Mouse (Mus musculus) kidney, embryonic 16.5 days (tissue): ENCODE data around the gene Fbxl13. TPM values are rescaled to one million over a fixed set of nuclear protein-coding genes. Genes with fewer than 3 reads are reported as not detected.

ENCODE experiments used
- ATAC-seq: fragments of 200-750 bp; cut with Nextera tagmentation; 2 replicates; pipeline ENCODE4 v1.8.0; 2017; ENCODE audit warnings: moderate TSS enrichment; ENCODE audit not compliant: low FRiP score, low TSS enrichment
- H3K27ac ChIP-seq: fragments of 300-500 bp; sonication (generic); 2 replicates; pipeline ENCODE4 v1.5.1; 2014; ENCODE audit warnings: low read length
- H3K27me3 ChIP-seq: fragments of 300-500 bp; sonication (generic); 2 replicates; pipeline ENCODE4 v1.6.1; 2014; ENCODE audit warnings: low read length, control low read depth, mixed read lengths; ENCODE audit not compliant: insufficient read depth
- H3K36me3 ChIP-seq: fragments of 300-500 bp; sonication (generic); 2 replicates; pipeline ENCODE4 v1.6.1; 2014; ENCODE audit warnings: low read length, control low read depth, mixed read lengths; ENCODE audit not compliant: insufficient read depth
- H3K4me1 ChIP-seq: fragments of 300-500 bp; sonication (generic); 2 replicates; pipeline ENCODE4 v1.6.1; 2014; ENCODE audit warnings: low read length, control low read depth, mixed read lengths; ENCODE audit not compliant: insufficient read depth
- H3K4me2 ChIP-seq: fragments of 300-500 bp; sonication (generic); replicated peaks from 2 replicates; pipeline ENCODE4 v1.6.1; 2014; ENCODE audit warnings: low read depth, low read length
- H3K4me3 ChIP-seq: fragments of 300-500 bp; sonication (generic); 2 replicates; pipeline ENCODE4 v1.5.1; 2014; ENCODE audit warnings: mild to moderate bottlenecking, low read length
- H3K9ac ChIP-seq: fragments of 300-500 bp; sonication (generic); replicated peaks from 2 replicates; pipeline ENCODE4 v1.6.1; 2014; ENCODE audit warnings: low read length
- H3K9me3 ChIP-seq: fragments of 300-500 bp; sonication (generic); 2 replicates; pipeline ENCODE4 v1.6.1; 2016; ENCODE audit warnings: low read length, control low read depth
- WGBS: fragments of 180-500 bp; shearing (Covaris S2); extraction: QIAGEN DNeasy Blood & Tissue Kit; methylation state at CpG from one replicate; pipeline ENCODE4 v1.1.7; 2014; 5-methylcytosine and 5-hydroxymethylcytosine counted together
- polyA plus RNA-seq: library from polyadenylated mRNA; unstranded; fragments of >200 nt; fragmentation: Nextera tagmentation; extraction: Ambion mirVana; gene quantifications from 2 replicates; pipeline ENCODE4 v1.2.1, GENCODE M21; 2015

Gene Fbxl13
- 0.24 and 0.30 TPM in 2 replicates for polyA plus RNA-seq

DNA sequence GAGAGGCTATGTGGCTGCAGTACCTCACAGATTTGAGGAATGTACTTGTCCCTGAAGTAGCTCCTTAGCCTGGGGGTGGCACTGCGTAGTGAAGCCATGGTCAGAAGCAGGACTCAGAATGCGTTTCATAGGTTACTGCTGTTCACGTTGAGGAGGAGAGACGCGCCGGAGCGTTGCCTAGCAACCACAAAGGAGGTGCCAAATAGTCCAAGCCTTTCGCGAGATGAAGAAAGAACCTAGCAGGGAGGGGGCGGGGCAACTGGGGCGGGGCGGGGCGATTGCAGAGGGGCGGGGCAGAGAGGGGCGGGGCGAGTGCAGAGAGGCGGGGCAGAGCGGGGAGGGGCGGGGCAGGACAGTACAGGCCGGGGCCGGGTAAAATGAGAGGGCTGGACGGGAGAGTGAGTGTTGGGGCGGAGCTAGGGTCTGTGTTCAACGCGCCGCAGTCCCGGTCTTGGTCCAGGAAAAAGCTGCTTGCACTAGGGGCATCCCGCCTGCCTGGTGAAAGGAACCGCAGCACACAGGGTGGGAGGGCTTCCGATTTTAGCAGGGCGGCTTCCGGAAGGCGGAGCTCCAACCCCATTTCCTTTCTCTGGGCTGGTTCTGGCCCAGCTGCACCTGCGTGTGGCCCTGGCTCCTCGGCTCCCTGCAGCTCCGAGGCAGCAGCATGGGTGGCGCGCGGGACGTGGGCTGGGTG lies at the start of gene Fbxl13, which contains the start of gene Armc10:
Gene Fbxl13, minus strand, starts transcription at position 196 of the 694 bp plus-strand sequence.
Gene Armc10, plus strand, starts transcription at position 375 of the 694 bp plus-strand sequence.
- ATAC-seq = peak; percentile 99
- Histone ChIP-seq H3K27me3 (peaks cover 7% of the 10 kb centered on the region; the same call in 1 of the 2 replicates), H3K27ac (peak within 1 kb of the TSS; percentile 89), H3K9me3 (no peaks in the 10 kb centered on the region), H3K9ac (peak within 1 kb of the TSS; percentile 89), H3K4me2 (peak within 1 kb of the TSS; percentile 61), H3K4me3 (peak within 1 kb of the TSS; percentile 81), H3K36me3 (peaks cover 18% of the 10 kb centered on the region), H3K4me1 (peaks cover 16% of the 10 kb centered on the region)
- under 1% methylated on average over 29 of the region's 40 CpGs for WGBS

GRCm38 (mm10) chr5:21694854-21695490 lies 49.5 kb upstream of the Fbxl13 start:
- H3K4me1 ChIP-seq = peaks cover 12% of the 10 kb centered on the region; the same call in 1 of the 2 replicates
- H3K27ac ChIP-seq = no peak overlapping the region
- 89% methylated on average over 3 of the region's 3 CpGs for WGBS
- no peak for ATAC-seq
- H3K4me2 ChIP-seq = no peak overlapping the region
- no peak overlapping the region for H3K9ac ChIP-seq
- no peaks in the 10 kb centered on the region for H3K9me3 ChIP-seq
- no peaks in the 10 kb centered on the region for H3K36me3 ChIP-seq
- H3K4me3 ChIP-seq = no peak overlapping the region
- H3K27me3 ChIP-seq = no peaks in the 10 kb centered on the region

GRCm38 (mm10) chr5:21693372-21693870 lies 48.0 kb upstream of the Fbxl13 start:
- peak; percentile 51; the same call in 1 of the 2 replicates for ATAC-seq
- Histone ChIP-seq H3K4me2 (no peak overlapping the region), H3K27ac (no peak overlapping the region), H3K9me3 (0 out of 2 replicates have a peak, but pooled peaks cover 2% of the 10 kb centered on the region), H3K9ac (no peak overlapping the region), H3K36me3 (no peaks in the 10 kb centered on the region; the same call in 1 of the 2 replicates), H3K27me3 (no peaks in the 10 kb centered on the region), H3K4me3 (no peak overlapping the region), H3K4me1 (peaks cover 12% of the 10 kb centered on the region; the same call in 1 of the 2 replicates)
- WGBS = 43% methylated on average over 3 of the region's 3 CpGs

DNA sequence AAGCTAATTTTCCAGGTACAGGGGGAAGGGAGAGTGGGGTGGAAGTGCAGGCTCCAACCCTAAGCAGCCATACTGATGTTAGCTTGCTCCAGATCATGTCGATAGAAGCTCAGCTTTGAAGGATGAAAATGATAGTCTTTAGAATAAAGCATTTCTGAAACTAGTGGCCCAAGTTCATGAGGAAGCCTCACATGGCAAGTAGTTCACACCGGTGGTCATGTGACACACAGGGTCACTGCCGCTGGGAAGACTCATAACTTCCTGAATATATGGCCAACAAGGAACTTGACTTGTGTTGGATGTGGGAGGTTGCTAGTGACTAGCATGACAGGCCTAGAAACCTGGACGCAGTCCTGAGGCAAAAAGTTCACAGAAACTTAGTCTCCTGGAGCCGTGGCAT lies 46.8 kb upstream of the Fbxl13 start:
- WGBS = 84% methylated on average over 5 of the region's 5 CpGs
- Histone ChIP-seq H3K4me2 (no peak overlapping the region), H3K27me3 (no peaks in the 10 kb centered on the region), H3K36me3 (no peaks in the 10 kb centered on the region; the same call in 1 of the 2 replicates), H3K9me3 (0 out of 2 replicates have a peak, but pooled peaks cover 2% of the 10 kb centered on the region), H3K4me3 (no peak overlapping the region), H3K9ac (no peak overlapping the region), H3K27ac (no peak overlapping the region), H3K4me1 (peaks cover 12% of the 10 kb centered on the region; the same call in 1 of the 2 replicates)
- ATAC-seq = no peak

DNA sequence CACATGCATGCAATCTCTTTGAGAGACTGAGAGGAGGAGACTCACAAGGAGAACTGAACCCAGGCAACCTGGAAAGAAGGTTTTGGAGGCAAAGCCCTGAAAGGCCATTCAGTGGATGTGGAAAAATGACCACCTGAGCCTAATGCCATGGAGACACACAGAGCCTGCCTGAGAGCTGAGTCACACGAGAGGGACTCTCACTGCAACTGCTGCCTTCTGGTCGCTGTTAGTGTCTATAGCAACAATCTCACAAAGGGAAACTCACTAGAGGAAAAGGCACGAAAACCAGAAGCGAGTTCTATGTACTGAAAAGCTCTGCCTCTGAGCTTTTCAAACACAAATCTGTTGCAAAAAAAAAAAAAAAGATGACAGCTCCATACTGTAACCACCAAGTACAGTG lies 41.6 kb upstream of the Fbxl13 start:
- no peak overlapping the region for H3K4me2 ChIP-seq
- peaks cover 16% of the 10 kb centered on the region; the same call in 1 of the 2 replicates for H3K9me3 ChIP-seq
- WGBS = 78% methylated on average over 4 of the region's 4 CpGs
- H3K9ac ChIP-seq = no peak overlapping the region
- no peak overlapping the region for H3K4me3 ChIP-seq
- H3K36me3 ChIP-seq = peaks cover 5% of the 10 kb centered on the region
- ATAC-seq = no peak
- no peaks in the 10 kb centered on the region for H3K27me3 ChIP-seq
- no peaks in the 10 kb centered on the region for H3K4me1 ChIP-seq
- no peak overlapping the region for H3K27ac ChIP-seq

- Histone ChIP-seq H3K9me3 (peaks cover 16% of the 10 kb centered on the region; the same call in 1 of the 2 replicates), H3K27ac (no peak overlapping the region), H3K9ac (no peak overlapping the region), H3K36me3 (peaks cover 5% of the 10 kb centered on the region), H3K27me3 (no peaks in the 10 kb centered on the region), H3K4me3 (no peak overlapping the region), H3K4me1 (peaks cover 10% of the 10 kb centered on the region; the same call in 1 of the 2 replicates), H3K4me2 (no peak overlapping the region)
- no peak for ATAC-seq
- WGBS = 84% methylated on average over 10 of the region's 10 CpGs
Measured at GRCm38 (mm10) chr5:21685001-21685400, 39.6 kb upstream of the Fbxl13 start.

- 88% methylated on average over 9 of the region's 9 CpGs for WGBS
Measured at GRCm38 (mm10) chr5:21683811-21684210, 38.4 kb upstream of the Fbxl13 start.

GRCm38 (mm10) chr5:21680940-21681339 lies 35.5 kb upstream of the Fbxl13 start:
- peaks cover 13% of the 10 kb centered on the region; the same call in 1 of the 2 replicates for H3K9me3 ChIP-seq
- peak overlapping the region; percentile 30; the same call in 1 of the 2 replicates for H3K27ac ChIP-seq
- H3K36me3 ChIP-seq = peaks cover 7% of the 10 kb centered on the region
- 78% methylated on average over 5 of the region's 5 CpGs for WGBS
- H3K4me1 ChIP-seq = peaks cover 15% of the 10 kb centered on the region; the same call in 1 of the 2 replicates
- H3K27me3 ChIP-seq = no peaks in the 10 kb centered on the region
- ATAC-seq = no peak
- H3K9ac ChIP-seq = no peak overlapping the region
- H3K4me3 ChIP-seq = no peak overlapping the region
- H3K4me2 ChIP-seq = no peak overlapping the region

More at GRCm38 (mm10) chr5:21683811-21684210, 38.4 kb upstream of the Fbxl13 start:
- peaks cover 13% of the 10 kb centered on the region; the same call in 1 of the 2 replicates for H3K9me3 ChIP-seq
- peaks cover 5% of the 10 kb centered on the region for H3K36me3 ChIP-seq
- H3K4me1 ChIP-seq = peaks cover 15% of the 10 kb centered on the region; the same call in 1 of the 2 replicates
- H3K9ac ChIP-seq = no peak overlapping the region
- H3K4me2 ChIP-seq = no peak overlapping the region
- no peak overlapping the region for H3K4me3 ChIP-seq
- no peaks in the 10 kb centered on the region for H3K27me3 ChIP-seq
- no peak for ATAC-seq
- H3K27ac ChIP-seq = no peak overlapping the region

- H3K27me3 ChIP-seq = no peaks in the 10 kb centered on the region
- ATAC-seq = no peak
- peaks cover 11% of the 10 kb centered on the region; the same call in 1 of the 2 replicates for H3K9me3 ChIP-seq
- 0 out of 2 replicates have a peak overlapping the region, but pooled peaks have one; percentile 19 for H3K27ac ChIP-seq
- peaks cover 15% of the 10 kb centered on the region for H3K36me3 ChIP-seq
- peaks cover 19% of the 10 kb centered on the region; the same call in 1 of the 2 replicates for H3K4me1 ChIP-seq
- no peak overlapping the region for H3K4me2 ChIP-seq
- 56% methylated on average over 4 of the region's 4 CpGs for WGBS
- no peak overlapping the region for H3K4me3 ChIP-seq
- no peak overlapping the region for H3K9ac ChIP-seq
Measured at GRCm38 (mm10) chr5:21680029-21680428, 34.6 kb upstream of the Fbxl13 start.
